Mouse (Mus musculus) megakaryocyte, embryonic 14.5 days (primary cell): ENCODE data around the gene Fbxw4.

Experiments used
- FLI1 ChIP-seq: IDR thresholded peaks from 2 replicates; pipeline ENCODE4 v1.6.1; 2012; ENCODE audit warnings: low read length, inconsistent platforms, mixed read lengths
- GATA1 ChIP-seq: IDR thresholded peaks from 3 replicates; pipeline ENCODE4 v1.6.1; 2012; ENCODE audit warnings: mixed read lengths, low read length, inconsistent platforms, borderline replicate concordance

GRCm38 (mm10) chr19:45586850-45587249 lies 73.3 kb downstream of the Fbxw4 start:
- TF ChIP-seq FLI1 (no peak), GATA1 (no peak)
